Mouse (Mus musculus): ENCODE results near the gene Rbm8a. TPM values are rescaled to one million over a fixed set of nuclear protein-coding genes. Genes with fewer than 3 reads are reported as not detected.

The Rbm8a gene
- polyA plus RNA-seq, 1 experiment from 2014 or later, result 129 TPM

DNA sequence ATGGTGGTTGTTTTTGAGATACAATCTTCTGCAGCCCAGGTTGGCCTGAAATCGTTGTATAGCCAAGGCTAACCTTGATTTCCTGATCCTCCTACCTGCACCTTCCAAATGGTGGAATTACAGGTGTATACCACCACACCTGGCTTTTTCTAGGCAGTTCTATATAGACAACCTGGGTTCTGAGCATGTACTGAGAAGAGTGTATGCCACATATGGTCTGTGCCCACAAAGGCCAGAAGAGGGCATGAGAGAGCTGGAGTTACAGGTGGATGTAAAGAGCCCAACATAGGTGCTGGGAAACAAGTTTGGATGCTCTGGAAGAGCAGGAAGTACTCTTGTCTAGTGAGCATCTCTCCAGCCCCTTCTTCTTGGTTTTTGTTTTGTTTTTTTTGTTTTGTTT, 37.6 kb downstream of the Rbm8a start:
- Histone ChIP-seq H3K9me3 (ENCODE audit: low read length) (no peaks in the 10 kb centered on the region), H3K4me3 (ENCODE audit: low read length) (no peak overlapping the region), H3K27me3 (ENCODE audit: insufficient read depth, low read length) (no peaks in the 10 kb centered on the region), H3K4me2 (replicated peaks; ENCODE audit: low read depth, low read length) (no peak overlapping the region), H3K9ac (replicated peaks; ENCODE audit: low read length) (no peak overlapping the region), H3K4me1 (ENCODE audit: insufficient read depth, low read length) (peaks cover 23% of the 10 kb centered on the region), H3K27ac (ENCODE audit: low read length) (no peak overlapping the region), H3K36me3 (ENCODE audit: insufficient read depth, low read length) (no peaks in the 10 kb centered on the region)
- ATAC-seq (ENCODE audit: low FRiP score, low TSS enrichment), result no peak
- 47% methylated on average over 1 of the region's 1 CpGs for whole genome bisulfite sequencing

- Histone ChIP-seq H3K9me3 (ENCODE audit: low read length) (no peaks in the 10 kb centered on the region), H3K27ac (ENCODE audit: low read length) (no peak overlapping the region), H3K4me2 (replicated peaks; ENCODE audit: low read depth, low read length) (no peak overlapping the region), H3K4me3 (ENCODE audit: low read length) (no peak overlapping the region), H3K36me3 (ENCODE audit: insufficient read depth, low read length) (no peaks in the 10 kb centered on the region), H3K27me3 (ENCODE audit: insufficient read depth, low read length) (no peaks in the 10 kb centered on the region), H3K9ac (replicated peaks; ENCODE audit: low read length) (no peak overlapping the region), H3K4me1 (ENCODE audit: insufficient read depth, low read length) (peaks cover 16% of the 10 kb centered on the region)
- ATAC-seq (ENCODE audit: low FRiP score, low TSS enrichment), result no peak
- WGBS, result 90% methylated on average over 5 of the region's 5 CpGs
These were observed 38.8 kb downstream of the Rbm8a start for GRCm38 (mm10) chr3:96668424-96669067.

- H3K9ac ChIP-seq (replicated peaks; ENCODE audit: low read length), result 0 out of 2 replicates have a peak within 1 kb of the TSS, but pooled peaks have one; percentile 18
- peak; percentile 96 for ATAC-seq (ENCODE audit: low FRiP score, low TSS enrichment)
- no peaks in the 10 kb centered on the region for H3K27me3 ChIP-seq (ENCODE audit: insufficient read depth, low read length)
- peak within 1 kb of the TSS; percentile 43 for H3K4me3 ChIP-seq (ENCODE audit: low read length)
- H3K9me3 ChIP-seq (ENCODE audit: low read length), result no peaks in the 10 kb centered on the region
- no peaks in the 10 kb centered on the region for H3K36me3 ChIP-seq (ENCODE audit: insufficient read depth, low read length)
- peak within 1 kb of the TSS; percentile 78 for H3K4me2 ChIP-seq (replicated peaks; ENCODE audit: low read depth, low read length)
- 2% methylated on average over 35 of the region's 35 CpGs for WGBS
- H3K27ac ChIP-seq (ENCODE audit: low read length), result 0 out of 2 replicates have a peak within 1 kb of the TSS, but pooled peaks have one; percentile 7
- H3K4me1 ChIP-seq (ENCODE audit: insufficient read depth, low read length), result peaks cover 18% of the 10 kb centered on the region
These were observed 40.2 kb downstream of the Rbm8a start, which contains the start of gene Ankrd35 for GRCm38 (mm10) chr3:96669727-96670468. Gene Ankrd35 (plus strand): TSS chr3:96670131.

- peaks cover 26% of the 10 kb centered on the region for H3K4me1 ChIP-seq (ENCODE audit: insufficient read depth, low read length)
- 96% methylated on average over 5 of the region's 5 CpGs for WGBS
- H3K9me3 ChIP-seq (ENCODE audit: low read length), result no peaks in the 10 kb centered on the region
- no peak overlapping the region for H3K9ac ChIP-seq (replicated peaks; ENCODE audit: low read length)
- no peak overlapping the region for H3K4me3 ChIP-seq (ENCODE audit: low read length)
- no peaks in the 10 kb centered on the region for H3K36me3 ChIP-seq (ENCODE audit: insufficient read depth, low read length)
- H3K4me2 ChIP-seq (replicated peaks; ENCODE audit: low read depth, low read length), result no peak overlapping the region
- ATAC-seq (ENCODE audit: low FRiP score, low TSS enrichment), result no peak
- no peaks in the 10 kb centered on the region for H3K27me3 ChIP-seq (ENCODE audit: insufficient read depth, low read length)
- no peak overlapping the region for H3K27ac ChIP-seq (ENCODE audit: low read length)
These were observed 41.8 kb downstream of the Rbm8a start for GRCm38 (mm10) chr3:96671519-96671918.

DNA sequence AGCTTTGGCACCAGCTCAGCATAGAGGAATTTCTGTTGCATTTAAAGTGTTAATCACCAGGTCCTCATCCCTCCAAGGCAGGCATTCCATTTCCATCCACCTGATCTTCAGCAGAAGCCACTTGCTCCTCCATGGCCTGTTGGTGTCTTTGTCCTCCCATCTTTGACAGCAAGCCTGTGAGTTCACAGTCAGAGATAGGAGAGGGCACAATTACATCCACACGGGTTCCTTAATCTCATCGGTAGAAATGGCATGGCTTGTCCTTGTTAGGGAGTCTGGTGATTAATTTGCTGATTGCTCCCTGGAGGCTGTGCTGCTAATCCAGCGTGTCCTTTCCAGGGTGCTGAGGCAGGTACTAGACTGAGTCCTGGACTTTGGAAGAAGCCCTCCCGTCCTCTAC, 43.8 kb downstream of the Rbm8a start:
- Histone ChIP-seq H3K36me3 (ENCODE audit: insufficient read depth, low read length) (no peaks in the 10 kb centered on the region), H3K27me3 (ENCODE audit: insufficient read depth, low read length) (no peaks in the 10 kb centered on the region), H3K9me3 (ENCODE audit: low read length) (no peaks in the 10 kb centered on the region), H3K4me3 (ENCODE audit: low read length) (no peak overlapping the region), H3K4me2 (replicated peaks; ENCODE audit: low read depth, low read length) (no peak overlapping the region), H3K27ac (ENCODE audit: low read length) (no peak overlapping the region), H3K4me1 (ENCODE audit: insufficient read depth, low read length) (peaks cover 26% of the 10 kb centered on the region), H3K9ac (replicated peaks; ENCODE audit: low read length) (no peak overlapping the region)
- 59% methylated on average over 4 of the region's 4 CpGs for WGBS
- ATAC-seq (ENCODE audit: low FRiP score, low TSS enrichment), result no peak

GRCm38 (mm10) chr3:96674442-96674841, 44.7 kb downstream of the Rbm8a start:
- no peaks in the 10 kb centered on the region for H3K27me3 ChIP-seq (ENCODE audit: insufficient read depth, low read length)
- H3K4me2 ChIP-seq (replicated peaks; ENCODE audit: low read depth, low read length), result peak overlapping the region; percentile 6
- WGBS, result 12% methylated on average over 8 of the region's 8 CpGs
- no peaks in the 10 kb centered on the region for H3K36me3 ChIP-seq (ENCODE audit: insufficient read depth, low read length)
- H3K9me3 ChIP-seq (ENCODE audit: low read length), result no peaks in the 10 kb centered on the region
- H3K4me3 ChIP-seq (ENCODE audit: low read length), result no peak overlapping the region
- H3K9ac ChIP-seq (replicated peaks; ENCODE audit: low read length), result no peak overlapping the region
- peaks cover 26% of the 10 kb centered on the region for H3K4me1 ChIP-seq (ENCODE audit: insufficient read depth, low read length)
- peak; percentile 40 for ATAC-seq (ENCODE audit: low FRiP score, low TSS enrichment)
- H3K27ac ChIP-seq (ENCODE audit: low read length), result peak overlapping the region; percentile 17; the same call in 1 of the 2 replicates

DNA sequence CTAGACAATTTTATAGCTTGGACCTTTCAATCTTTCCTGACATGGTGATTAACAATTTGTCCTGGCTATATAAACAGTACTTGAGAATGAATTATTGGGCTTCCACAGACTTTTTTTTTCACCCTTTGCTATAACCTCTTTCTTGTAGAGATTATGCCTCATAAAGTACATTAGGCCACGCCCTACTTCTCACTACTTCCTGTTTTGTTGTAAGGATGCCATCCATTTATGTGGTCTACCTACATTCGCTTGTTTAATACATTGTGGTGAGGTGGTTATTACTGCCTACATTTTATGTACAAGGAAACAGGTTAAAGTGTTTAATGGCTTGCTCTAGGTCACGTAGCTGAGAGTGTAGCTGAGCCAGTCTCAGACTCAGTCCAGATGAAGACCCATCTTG, 45.4 kb downstream of the Rbm8a start:
- Histone ChIP-seq H3K4me2 (replicated peaks; ENCODE audit: low read depth, low read length) (no peak overlapping the region), H3K27me3 (ENCODE audit: insufficient read depth, low read length) (0 out of 2 replicates have a peak, but pooled peaks cover 4% of the 10 kb centered on the region), H3K4me3 (ENCODE audit: low read length) (no peak overlapping the region), H3K9me3 (ENCODE audit: low read length) (no peaks in the 10 kb centered on the region), H3K4me1 (ENCODE audit: insufficient read depth, low read length) (peaks cover 26% of the 10 kb centered on the region), H3K9ac (replicated peaks; ENCODE audit: low read length) (no peak overlapping the region), H3K36me3 (ENCODE audit: insufficient read depth, low read length) (no peaks in the 10 kb centered on the region), H3K27ac (ENCODE audit: low read length) (peak overlapping the region; percentile 20; the same call in 1 of the 2 replicates)
- 59% methylated on average over 3 of the region's 3 CpGs for WGBS
- no peak for ATAC-seq (ENCODE audit: low FRiP score, low TSS enrichment)

DNA sequence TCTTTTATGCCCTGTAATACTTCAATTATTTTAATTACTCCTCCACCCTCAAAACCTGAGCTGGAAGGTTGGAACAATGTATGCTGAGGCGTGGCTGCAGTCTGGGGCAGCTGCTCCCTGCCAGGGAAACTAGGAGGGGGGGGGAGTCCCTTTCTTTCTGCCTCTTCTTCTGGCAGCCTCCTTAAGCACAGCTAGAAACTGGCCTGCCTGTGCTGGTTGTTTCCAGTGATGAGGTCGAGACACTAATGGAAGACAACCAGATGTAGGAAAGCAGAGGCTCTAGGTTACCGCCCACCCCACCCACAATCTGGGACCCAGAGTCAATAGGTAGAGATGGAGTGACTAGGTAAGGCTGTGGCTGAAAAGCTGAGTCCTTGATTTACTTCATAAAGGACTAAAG, 46.0 kb downstream of the Rbm8a start:
- Histone ChIP-seq H3K27me3 (ENCODE audit: insufficient read depth, low read length) (0 out of 2 replicates have a peak, but pooled peaks cover 5% of the 10 kb centered on the region), H3K4me3 (ENCODE audit: low read length) (no peak overlapping the region), H3K4me2 (replicated peaks; ENCODE audit: low read depth, low read length) (no peak overlapping the region), H3K27ac (ENCODE audit: low read length) (peak overlapping the region; percentile 20; the same call in 1 of the 2 replicates), H3K9me3 (ENCODE audit: low read length) (no peaks in the 10 kb centered on the region), H3K4me1 (ENCODE audit: insufficient read depth, low read length) (peaks cover 21% of the 10 kb centered on the region), H3K9ac (replicated peaks; ENCODE audit: low read length) (no peak overlapping the region), H3K36me3 (ENCODE audit: insufficient read depth, low read length) (no peaks in the 10 kb centered on the region)
- no peak for ATAC-seq (ENCODE audit: low FRiP score, low TSS enrichment)
- WGBS, result 44% methylated on average over 3 of the region's 3 CpGs

- 68% methylated on average over 7 of the region's 7 CpGs for WGBS
These were observed 48.7 kb downstream of the Rbm8a start for GRCm38 (mm10) chr3:96678456-96678855.

More at GRCm38 (mm10) chr3:96678456-96678855, 48.7 kb downstream of the Rbm8a start:
- Histone ChIP-seq H3K9me3 (ENCODE audit: low read length) (no peaks in the 10 kb centered on the region), H3K36me3 (ENCODE audit: insufficient read depth, low read length) (no peaks in the 10 kb centered on the region), H3K4me2 (replicated peaks; ENCODE audit: low read depth, low read length) (no peak overlapping the region), H3K27me3 (ENCODE audit: insufficient read depth, low read length) (0 out of 2 replicates have a peak, but pooled peaks cover 5% of the 10 kb centered on the region), H3K4me1 (ENCODE audit: insufficient read depth, low read length) (peaks cover 17% of the 10 kb centered on the region), H3K4me3 (ENCODE audit: low read length) (no peak overlapping the region), H3K9ac (replicated peaks; ENCODE audit: low read length) (no peak overlapping the region), H3K27ac (ENCODE audit: low read length) (no peak overlapping the region)
- ATAC-seq (ENCODE audit: low FRiP score, low TSS enrichment), result no peak

Measured in kidney, embryonic 16.5 days (tissue).